Mouse (Mus musculus) neutrophil, adult 5-6 weeks (primary cell): ENCODE measurements around the gene Med13l. TPM values are rescaled to one million over a fixed set of nuclear protein-coding genes. Genes with fewer than 3 reads are reported as not detected.

Source experiments
- ATAC-seq: fragments of 151-379, 151-347 bp; 2 replicates; pipeline ENCODE4 v1.8.0; 2017; ENCODE audit warnings: mild to moderate bottlenecking, moderate TSS enrichment; ENCODE audit not compliant: insufficient number of reproducible peaks, poor library complexity, low FRiP score, severe bottlenecking; ENCODE audit errors: extremely low read depth
- total RNA-seq: library from RNA; stranded (forward); fragments of 200-1000 nt; gene quantifications from 2 replicates; pipeline ENCODE4 v1.2.3, GENCODE M21; 2017

Med13l gene
- total RNA-seq, 1 experiment from 2014 or later = 91.4 TPM

GRCm38 (mm10) chr5:118743067-118743466, 182.6 kb downstream of the Med13l start:
- no peak for ATAC-seq

GRCm38 (mm10) chr5:118747026-118747425, 186.5 kb downstream of the Med13l start:
- ATAC-seq = no peak

- no peak for ATAC-seq
Observed at GRCm38 (mm10) chr5:118751446-118752179, 191.1 kb downstream of the Med13l start.

- no peak for ATAC-seq
Observed at GRCm38 (mm10) chr5:118752868-118753267, 192.4 kb downstream of the Med13l start.

GRCm38 (mm10) chr5:118753471-118754044, 193.1 kb downstream of the Med13l start:
- ATAC-seq = no peak

- no peak for ATAC-seq
Observed at GRCm38 (mm10) chr5:118754191-118754759, 193.8 kb downstream of the Med13l start.

- no peak for ATAC-seq
Observed at GRCm38 (mm10) chr5:118756078-118756477, 195.6 kb downstream of the Med13l start.

GRCm38 (mm10) chr5:118757396-118758301, 197.2 kb downstream of the Med13l start:
- no peak for ATAC-seq

- ATAC-seq = no peak
Observed at GRCm38 (mm10) chr5:118760986-118761385, 200.5 kb downstream of the Med13l start.

- no peak for ATAC-seq
Observed at GRCm38 (mm10) chr5:118762499-118763185, 202.2 kb downstream of the Med13l start.

- ATAC-seq = no peak
Observed at GRCm38 (mm10) chr5:118763353-118763752, 202.9 kb downstream of the Med13l start.

- no peak for ATAC-seq
Observed at GRCm38 (mm10) chr5:118769143-118769542, 208.7 kb downstream of the Med13l start.

- no peak for ATAC-seq
Observed at GRCm38 (mm10) chr5:118773866-118774265, 213.4 kb downstream of the Med13l start.

- ATAC-seq = no peak
Observed at GRCm38 (mm10) chr5:118776396-118776795, 215.9 kb downstream of the Med13l start.

- ATAC-seq = peak; percentile 37; the same call in 1 of the 2 replicates
Observed at GRCm38 (mm10) chr5:118781598-118781997, 221.1 kb downstream of the Med13l start.

- ATAC-seq = no peak
Observed at GRCm38 (mm10) chr5:118782139-118782538, 221.7 kb downstream of the Med13l start.

- no peak for ATAC-seq
Observed at GRCm38 (mm10) chr5:118789226-118789625, 228.7 kb downstream of the Med13l start.

- no peak for ATAC-seq
Observed at GRCm38 (mm10) chr5:118789776-118790175, 229.3 kb downstream of the Med13l start.

- ATAC-seq = no peak
Observed at GRCm38 (mm10) chr5:118797811-118798210, 237.3 kb downstream of the Med13l start.
